Mouse (Mus musculus): ENCODE results near the gene Strada. TPM values are rescaled to one million over a fixed set of nuclear protein-coding genes. Genes with fewer than 3 reads are reported as not detected.
"Not testable (repeated sequence)": the region's sequence is repeated elsewhere in the genome, so short reads cannot be mapped to it uniquely, and the experiment has no call there.

Strada gene
- total RNA-seq (2014; rRNA removed) (23.4 and 34.8 TPM in 2 replicates), polyA plus RNA-seq (2015; fragmentation: Nextera tagmentation; extraction: Ambion mirVana) (20.0 and 23.7 TPM in 2 replicates)

- no peaks in the 10 kb centered on the region for H3K27me3 ChIP-seq (ENCODE audit: insufficient read depth, low read length)
- 86% methylated on average over 5 of the region's 5 CpGs for WGBS
- DNase-seq (no peak), ATAC-seq (no peak)
- peaks cover 73% of the 10 kb centered on the region for H3K36me3 ChIP-seq (ENCODE audit: insufficient read depth)
- H3K9me3 ChIP-seq (ENCODE audit: low read length), result no peaks in the 10 kb centered on the region
- no peak for TF ChIP-seq CTCF (IDR thresholded peaks at IDR 0.05; ENCODE audit: low read depth)
- H3K4me3 ChIP-seq (ENCODE audit: low read depth, low read length), result no peak within 1 kb of the TSS
- H3K4me2 ChIP-seq (ENCODE audit: low read depth), result no peak within 1 kb of the TSS
- H3K4me1 ChIP-seq (ENCODE audit: insufficient read depth), result no peaks in the 10 kb centered on the region
- no peak within 1 kb of the TSS for H3K27ac ChIP-seq (ENCODE audit: low read depth, low read length)
- no peak within 1 kb of the TSS for H3K9ac ChIP-seq
Observed at GRCm38 (mm10) chr11:106202123-106202465, at the start of gene Strada. Gene Strada (minus strand): TSS chr11:106202168.

GRCm38 (mm10) chr11:106249326-106249725, 47.4 kb upstream of the Strada start:
- no peak for ATAC-seq
- DNase-seq, result no peak
- 93% methylated on average over 7 of the region's 7 CpGs for WGBS
- Histone ChIP-seq H3K9me3 (ENCODE audit: low read length) (no peaks in the 10 kb centered on the region), H3K4me2 (ENCODE audit: low read depth) (no peak overlapping the region), H3K9ac (no peak overlapping the region), H3K27ac (ENCODE audit: low read depth, low read length) (no peak overlapping the region), H3K27me3 (ENCODE audit: insufficient read depth, low read length) (no peaks in the 10 kb centered on the region), H3K4me1 (ENCODE audit: insufficient read depth) (no peaks in the 10 kb centered on the region), H3K4me3 (ENCODE audit: low read depth, low read length) (no peak overlapping the region), H3K36me3 (ENCODE audit: insufficient read depth) (peaks cover 87% of the 10 kb centered on the region)
- no peak for TF ChIP-seq CTCF (IDR thresholded peaks at IDR 0.05; ENCODE audit: low read depth)

GRCm38 (mm10) chr11:106246834-106247233, 44.9 kb upstream of the Strada start:
- peak; percentile 56 for TF ChIP-seq CTCF (IDR thresholded peaks at IDR 0.05; ENCODE audit: low read depth)

GRCm38 (mm10) chr11:106233978-106234377, 32.0 kb upstream of the Strada start:
- TF ChIP-seq CTCF (IDR thresholded peaks at IDR 0.05; ENCODE audit: low read depth), result peak; percentile 30; the same call in 1 of the 2 replicates
- H3K9me3 ChIP-seq (ENCODE audit: low read length); H3K9ac ChIP-seq; H3K4me3 ChIP-seq (ENCODE audit: low read depth, low read length); ATAC-seq; H3K4me1 ChIP-seq (ENCODE audit: insufficient read depth); H3K27ac ChIP-seq (ENCODE audit: low read depth, low read length); H3K4me2 ChIP-seq (ENCODE audit: low read depth); H3K27me3 ChIP-seq (ENCODE audit: insufficient read depth, low read length); DNase-seq: not testable (repeated sequence)
- 83% methylated on average over 8 of the region's 8 CpGs for WGBS
- H3K36me3 ChIP-seq (ENCODE audit: insufficient read depth), result peaks cover 51% of the 10 kb centered on the region

More at GRCm38 (mm10) chr11:106246834-106247233, 44.9 kb upstream of the Strada start:
- Histone ChIP-seq H3K36me3 (ENCODE audit: insufficient read depth) (peaks cover 89% of the 10 kb centered on the region), H3K27me3 (ENCODE audit: insufficient read depth, low read length) (no peaks in the 10 kb centered on the region), H3K9ac (no peak overlapping the region), H3K4me3 (ENCODE audit: low read depth, low read length) (no peak overlapping the region), H3K4me2 (ENCODE audit: low read depth) (no peak overlapping the region), H3K27ac (ENCODE audit: low read depth, low read length) (no peak overlapping the region), H3K9me3 (ENCODE audit: low read length) (no peaks in the 10 kb centered on the region), H3K4me1 (ENCODE audit: insufficient read depth) (no peaks in the 10 kb centered on the region)
- WGBS, result 96% methylated on average over 1 of the region's 1 CpGs
- ATAC-seq (no peak), DNase-seq (no peak)

GRCm38 (mm10) chr11:106220603-106221002, 18.6 kb upstream of the Strada start:
- ATAC-seq (no peak), DNase-seq (no peak)
- Histone ChIP-seq H3K4me1 (ENCODE audit: insufficient read depth) (peaks cover 12% of the 10 kb centered on the region), H3K9me3 (ENCODE audit: low read length) (no peaks in the 10 kb centered on the region), H3K4me2 (ENCODE audit: low read depth) (no peak overlapping the region), H3K27ac (ENCODE audit: low read depth, low read length) (no peak overlapping the region), H3K36me3 (ENCODE audit: insufficient read depth) (peaks cover 10% of the 10 kb centered on the region), H3K27me3 (ENCODE audit: insufficient read depth, low read length) (no peaks in the 10 kb centered on the region), H3K9ac (no peak overlapping the region), H3K4me3 (ENCODE audit: low read depth, low read length) (no peak overlapping the region)
- TF ChIP-seq CTCF (IDR thresholded peaks at IDR 0.05; ENCODE audit: low read depth), result no peak
- WGBS, result 89% methylated on average over 3 of the region's 3 CpGs

GRCm38 (mm10) chr11:106216730-106217490, 14.9 kb upstream of the Strada start, which contains the start of gene Ddx42:
Gene Ddx42 (plus strand): TSS chr11:106216926.
- H3K9ac ChIP-seq, result peak within 1 kb of the TSS; percentile 99
- DNase-seq (peak; percentile 98), ATAC-seq (peak; percentile 94)
- H3K27ac ChIP-seq (ENCODE audit: low read depth, low read length), result peak within 1 kb of the TSS; percentile 97
- WGBS, result 3% methylated on average over 70 of the region's 70 CpGs
- H3K4me1 ChIP-seq (ENCODE audit: insufficient read depth), result peaks cover 16% of the 10 kb centered on the region
- peak within 1 kb of the TSS; percentile 65 for H3K4me2 ChIP-seq (ENCODE audit: low read depth)
- no peaks in the 10 kb centered on the region for H3K9me3 ChIP-seq (ENCODE audit: low read length)
- TF ChIP-seq CTCF (IDR thresholded peaks at IDR 0.05; ENCODE audit: low read depth), result no peak
- no peaks in the 10 kb centered on the region for H3K27me3 ChIP-seq (ENCODE audit: insufficient read depth, low read length)
- peak within 1 kb of the TSS; percentile 92 for H3K4me3 ChIP-seq (ENCODE audit: low read depth, low read length)
- H3K36me3 ChIP-seq (ENCODE audit: insufficient read depth), result peaks cover 8% of the 10 kb centered on the region; the same call in 1 of the 2 replicates
